Mouse (Mus musculus): Measurements from ENCODE around the gene Pdpk1.

DNA sequence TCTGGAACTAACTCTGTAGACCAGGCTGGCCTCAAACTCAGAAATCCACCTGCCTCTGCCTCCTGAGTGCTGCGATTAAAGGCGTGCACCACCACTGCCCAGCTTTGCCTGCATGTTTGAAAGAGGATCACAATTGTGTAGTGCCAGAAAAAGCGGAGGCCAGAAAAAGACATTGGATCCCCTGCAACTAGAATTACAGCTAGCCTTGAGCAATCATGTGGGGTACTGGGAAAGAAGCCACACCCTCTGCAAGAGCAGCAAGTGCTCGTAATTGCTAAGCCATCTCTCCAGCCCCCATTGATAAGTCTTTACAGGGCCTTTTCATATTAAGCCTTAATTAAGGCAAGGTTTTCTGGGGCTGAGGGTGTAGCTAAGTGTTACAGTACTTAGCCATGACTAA is 40.8 kb upstream of the Pdpk1 start:
- no peak for TF ChIP-seq CTCF (IDR thresholded peaks at IDR 0.05; ENCODE audit: low read depth)
- TF ChIP-seq EP300 (optimal IDR thresholded peaks at IDR 0.05) = no peak
